Mouse (Mus musculus) CD8-positive naive resting alpha-beta T cell, adult 57 days (primary cell): ENCODE data around the gene Glrp1. TPM values are rescaled to one million over a fixed set of nuclear protein-coding genes. Genes with fewer than 3 reads are reported as not detected.

Experiments
- total RNA-seq: library from RNA; stranded (reverse); gene quantifications from one replicate; pipeline ENCODE4 v1.2.4, GENCODE M21; 2023

Gene Glrp1
- total RNA-seq: not detected

DNA sequence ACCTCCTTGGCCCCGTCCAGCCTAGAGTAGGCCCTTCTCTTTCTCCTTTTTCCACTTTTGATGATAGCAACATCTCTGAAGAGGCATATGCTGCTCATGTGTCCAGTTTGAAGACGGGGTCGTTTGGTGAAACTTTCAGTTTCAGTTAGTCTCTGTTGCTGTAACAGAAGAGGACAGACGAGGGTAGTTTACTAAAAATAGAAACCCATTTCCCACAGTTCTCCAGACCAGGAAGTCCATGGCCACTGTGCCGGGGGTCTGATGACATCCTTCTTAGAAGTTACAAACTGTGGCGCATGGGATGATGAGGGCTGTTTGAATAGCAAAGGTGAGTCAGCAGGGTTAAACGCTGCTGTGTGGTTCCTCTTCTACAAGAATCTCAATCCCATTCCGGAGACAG lies at the start of gene Glrp1:
Gene Glrp1 (minus strand): TSS at position 278 of the 400 bp plus-strand sequence.

Other genes with a start within 250 kb of the Glrp1 start
- gene Hjurp, start 232.4 kb downstream of the Glrp1 start, total RNA-seq: 111 TPM
- gene Trpm8, start 232.4 kb downstream of the Glrp1 start, total RNA-seq: not detected
- not detected for gene Spp2, start 103.1 kb downstream of the Glrp1 start, total RNA-seq
- gene Arl4c, start 192.2 kb upstream of the Glrp1 start, total RNA-seq: 303 TPM